Mouse (Mus musculus): ENCODE results near the gene Slc35a2. TPM values are rescaled to one million over a fixed set of nuclear protein-coding genes. Genes with fewer than 3 reads are reported as not detected.

Slc35a2 gene
- total and polyA plus RNA-seq, 3 experiments, result 66.7 to 96.0 TPM; not detected in 1

- Histone ChIP-seq H3K36me3 (ENCODE audit: control insufficient read depth in 1 of 2, insufficient read depth in 2 of 2, low read length in 2 of 2) (peaks cover 3 to 15% of the 10 kb centered on the region in 2 experiments; a peak in 2 of 4 replicates), H3K4me1 (ENCODE audit: control insufficient read depth in 1 of 2, insufficient read depth in 2 of 2, low read length in 2 of 2) (no peaks in the 10 kb centered on the region), H3K79me2 (ENCODE audit: control insufficient read depth, insufficient read depth, low read length, poor library complexity) (peaks cover 25% of the 10 kb centered on the region), H3K27ac (ENCODE audit: control insufficient read depth, low read depth, low read length) (no peak overlapping the region), H3K27me3 (ENCODE audit: control insufficient read depth in 1 of 2, insufficient read depth in 2 of 2, low read length in 2 of 2) (no peaks in the 10 kb centered on the region), H3K9me3 (replicated peaks; ENCODE audit: insufficient read depth, low read length) (no peaks in the 10 kb centered on the region), H3K4me3 (ENCODE audit: control insufficient read depth in 1 of 2, insufficient read depth in 1 of 2, low read depth in 2 of 2, low read length in 2 of 2) (no peak overlapping the region), H3K9ac (ENCODE audit: control insufficient read depth, low read depth, low read length, poor library complexity, severe bottlenecking) (no peak overlapping the region)
- TF ChIP-seq USF1 (IDR thresholded peaks at IDR 0.05; ENCODE audit: low read depth, low read length) (no peak), MEF2A (IDR thresholded peaks at IDR 0.05; ENCODE audit: extremely low read depth, insufficient replicate concordance, low read depth, low read length, poor library complexity, severe bottlenecking) (no peak), TBP (IDR thresholded peaks at IDR 0.05; ENCODE audit: low read depth, low read length) (no peak), GABPA (IDR thresholded peaks at IDR 0.05; ENCODE audit: low read depth, low read length) (no peak), MYB (IDR thresholded peaks at IDR 0.05; ENCODE audit: low read depth, low read length) (no peak), MAX (IDR thresholded peaks at IDR 0.05; ENCODE audit: low read length) (no peak), CHD1 (IDR thresholded peaks at IDR 0.05; ENCODE audit: low read depth, low read length) (no peak), MAFK (IDR thresholded peaks at IDR 0.05; ENCODE audit: borderline replicate concordance, low read depth, low read length) (no peak), HCFC1 (IDR thresholded peaks at IDR 0.05; ENCODE audit: low read depth, low read length) (no peak), BHLHE40 (IDR thresholded peaks at IDR 0.05; ENCODE audit: borderline replicate concordance, low read depth, low read length) (no peak), POLR2A (IDR thresholded peaks at IDR 0.05; ENCODE audit: control insufficient read depth in 1 of 2, insufficient read depth in 1 of 2, low read depth in 1 of 2, low read length in 2 of 2, poor library complexity in 1 of 2) (no peak), CHD2 (IDR thresholded peaks at IDR 0.05; ENCODE audit: low read length) (no peak), SIN3A (IDR thresholded peaks at IDR 0.05; ENCODE audit: low read length) (no peak), NELFE (IDR thresholded peaks at IDR 0.05; ENCODE audit: low read depth, low read length) (no peak), USF2 (IDR thresholded peaks at IDR 0.05; ENCODE audit: borderline replicate concordance in 1 of 2, insufficient read depth in 1 of 2, low read depth in 1 of 2, low read length in 2 of 2) (no peak), JUND (IDR thresholded peaks at IDR 0.05; ENCODE audit: low read depth, low read length) (no peak), ZKSCAN1 (IDR thresholded peaks at IDR 0.05; ENCODE audit: low read depth, low read length) (no peak), MXI1 (IDR thresholded peaks at IDR 0.05; ENCODE audit: low read depth, low read length) (no peak)
- no peak for DNase-seq (ENCODE audit: low read depth, low spot score)
Observed at GRCm38 (mm10) chrX:7863181-7863580, 20.6 kb upstream of the Slc35a2 start.

- no peaks in the 10 kb centered on the region for H3K4me1 ChIP-seq (ENCODE audit: control insufficient read depth in 1 of 2, insufficient read depth in 2 of 2, low read length in 2 of 2)
- no peaks in the 10 kb centered on the region for H3K9me3 ChIP-seq (replicated peaks; ENCODE audit: insufficient read depth, low read length)
- no peaks in the 10 kb centered on the region for H3K27me3 ChIP-seq (ENCODE audit: control insufficient read depth in 1 of 2, insufficient read depth in 2 of 2, low read length in 2 of 2)
- DNase-seq (ENCODE audit: low read depth, low spot score), result peak; percentile 44
- peaks cover 22% of the 10 kb centered on the region for H3K79me2 ChIP-seq (ENCODE audit: control insufficient read depth, insufficient read depth, low read length, poor library complexity)
- TF ChIP-seq CHD2 (IDR thresholded peaks at IDR 0.05; ENCODE audit: low read length), result no peak
- TF ChIP-seq RCOR1 (IDR thresholded peaks at IDR 0.05; ENCODE audit: low read depth, low read length), result no peak
- TF ChIP-seq MYC (IDR thresholded peaks at IDR 0.05; ENCODE audit: low read depth, low read length), result no peak
- TF ChIP-seq POLR2A (IDR thresholded peaks at IDR 0.05; ENCODE audit: control insufficient read depth in 1 of 2, insufficient read depth in 1 of 2, low read depth in 1 of 2, low read length in 2 of 2, poor library complexity in 1 of 2), result no peak
- TF ChIP-seq ZNF384 (IDR thresholded peaks at IDR 0.05; ENCODE audit: low read depth, low read length), result no peak
- TF ChIP-seq USF1 (IDR thresholded peaks at IDR 0.05; ENCODE audit: low read depth, low read length), result no peak
- TF ChIP-seq POLR2AphosphoS2 (IDR thresholded peaks at IDR 0.05; ENCODE audit: low read length), result no peak
- TF ChIP-seq ETS1 (IDR thresholded peaks at IDR 0.05; ENCODE audit: low read depth, low read length), result no peak
- no peak for TF ChIP-seq GABPA (IDR thresholded peaks at IDR 0.05; ENCODE audit: low read depth, low read length)
- H3K27ac ChIP-seq (ENCODE audit: control insufficient read depth, low read depth, low read length), result no peak overlapping the region
- peaks cover 3 to 13% of the 10 kb centered on the region in 2 experiments; a peak in 2 of 4 replicates for H3K36me3 ChIP-seq (ENCODE audit: control insufficient read depth in 1 of 2, insufficient read depth in 2 of 2, low read length in 2 of 2)
- no peak overlapping the region for H3K9ac ChIP-seq (ENCODE audit: control insufficient read depth, low read depth, low read length, poor library complexity, severe bottlenecking)
- H3K4me3 ChIP-seq (ENCODE audit: control insufficient read depth in 1 of 2, insufficient read depth in 1 of 2, low read depth in 2 of 2, low read length in 2 of 2), result no peak overlapping the region
Observed at GRCm38 (mm10) chrX:7864551-7864950, 19.3 kb upstream of the Slc35a2 start.

All from MEL (cell line).